Mouse (Mus musculus) right cerebral cortex, adult 18-20 months (tissue): ENCODE data around the gene Stx5a.
"Not testable (repeated sequence)": the region's sequence is repeated elsewhere in the genome, so short reads cannot be mapped to it uniquely, and the experiment has no call there.

Experiments used
- DNase-seq: peaks from one replicate; pipeline ENCODE4 v3.0.0; 2022; ENCODE audit warnings: mixed read lengths

Stx5a gene

DNA sequence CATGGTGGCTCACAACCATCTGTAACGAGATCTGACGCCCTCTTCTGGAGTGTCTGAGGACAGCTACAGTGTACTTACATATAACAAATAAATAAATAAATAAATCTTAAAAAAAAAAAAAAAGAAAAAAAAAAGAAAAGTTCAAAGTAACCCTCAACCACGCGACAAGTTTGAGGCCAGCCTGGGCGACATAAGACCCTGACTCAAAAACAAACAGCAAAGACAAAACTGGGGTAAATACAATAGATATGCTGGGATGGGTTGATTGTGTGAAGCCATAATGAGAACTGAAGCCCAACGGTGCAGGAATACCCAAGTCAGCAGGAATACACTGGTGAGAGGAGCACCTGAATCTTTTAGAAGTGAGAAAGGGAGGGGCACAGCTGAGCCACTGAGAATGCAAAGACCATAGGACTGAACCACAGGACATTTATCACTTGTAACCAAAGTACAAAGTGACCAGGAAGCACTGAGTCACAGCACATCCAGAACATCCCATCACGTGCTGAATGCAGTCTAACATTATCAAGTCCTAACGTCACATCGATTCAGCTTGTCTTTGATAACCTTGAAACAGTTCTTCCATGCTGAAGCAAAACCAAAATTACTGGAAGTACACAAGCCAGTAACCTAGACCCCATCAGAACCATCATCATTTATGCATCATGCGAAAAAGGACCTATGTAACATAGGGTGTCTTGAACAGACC is 24.3 kb upstream of the Stx5a start:
- DNase-seq: no peak

GRCm38 (mm10) chr19:8718357-8718756 is 22.9 kb upstream of the Stx5a start:
- DNase-seq: no peak

DNA sequence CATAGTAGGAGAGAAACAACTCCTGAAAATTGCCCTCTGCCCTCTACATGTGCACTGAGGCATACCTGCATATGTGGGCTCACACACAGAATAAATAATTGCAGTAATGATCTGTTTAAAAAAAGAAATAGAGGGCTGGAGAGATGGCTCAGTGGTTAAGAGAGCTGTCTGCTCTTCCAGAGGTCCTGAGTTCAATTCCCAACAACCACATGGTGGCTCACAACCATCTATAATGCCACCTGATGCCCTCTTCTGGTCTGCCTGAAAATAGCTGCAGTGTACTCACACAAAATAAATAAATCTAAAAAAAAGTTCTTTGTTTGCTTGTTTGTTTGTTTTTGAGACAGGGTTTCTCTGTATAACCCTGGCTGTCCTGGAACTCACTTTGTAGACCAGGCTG is 22.2 kb upstream of the Stx5a start:
- DNase-seq: not testable (repeated sequence)

DNA sequence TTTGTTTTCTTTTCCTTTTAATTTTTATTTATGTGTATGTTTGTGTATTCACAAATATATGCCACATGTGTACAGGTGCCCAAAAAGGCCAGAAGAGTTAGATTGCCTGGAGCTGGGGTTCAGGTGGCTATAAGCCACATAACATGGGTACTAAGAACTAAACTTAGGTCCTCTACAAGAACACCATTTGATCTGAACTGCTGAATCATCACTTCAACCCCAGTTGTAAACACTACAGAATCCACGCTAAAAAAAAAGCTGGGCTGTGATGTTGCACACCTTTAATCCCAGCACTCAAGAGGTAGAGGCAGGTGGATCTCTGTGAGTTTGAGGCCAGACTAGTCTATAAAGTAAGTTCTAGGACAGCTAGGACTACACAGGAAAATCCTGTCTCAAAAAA is 19.8 kb upstream of the Stx5a start:
- no peak for DNase-seq

GRCm38 (mm10) chr19:8722021-8722420 is 19.2 kb upstream of the Stx5a start:
- DNase-seq: no peak

GRCm38 (mm10) chr19:8722559-8722906 is 18.7 kb upstream of the Stx5a start:
- DNase-seq: no peak

DNA sequence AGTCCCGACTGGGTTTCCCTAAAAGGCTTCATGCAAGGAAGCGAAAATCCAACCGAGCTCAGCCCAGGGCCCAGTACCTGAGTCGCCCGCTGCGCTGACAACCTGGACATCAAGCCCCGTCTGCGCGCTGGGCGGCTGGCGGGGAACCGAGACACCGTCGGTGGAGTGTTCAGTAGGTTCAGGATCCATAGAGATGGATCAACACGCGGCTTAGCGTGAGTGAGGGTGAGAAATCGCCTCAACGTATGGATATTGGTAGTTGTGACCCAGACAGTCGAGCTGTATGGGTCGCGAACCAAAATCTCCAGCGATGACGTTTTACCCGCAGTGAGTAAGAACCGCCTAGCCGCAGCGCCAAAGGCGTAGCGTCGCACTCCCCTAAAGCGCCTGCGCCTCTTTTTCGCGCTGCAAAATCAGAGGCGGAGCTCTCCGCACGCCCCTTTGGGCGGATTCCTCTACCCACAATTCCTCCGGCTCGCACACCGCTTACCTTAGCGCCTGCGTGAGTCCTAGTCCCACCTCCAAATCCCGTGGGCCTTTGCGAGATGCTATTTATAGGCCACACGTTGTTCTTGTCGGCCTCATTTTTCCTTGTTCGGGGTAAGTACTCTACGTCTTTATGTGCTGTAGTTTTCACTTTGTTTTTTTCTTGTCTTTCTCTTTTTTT is 18.2 kb upstream of the Stx5a start, which contains the start of gene Slc3a2:
TSS of gene Slc3a2 (minus strand) at position 463 of the 667 bp plus-strand sequence.
- DNase-seq: peak; percentile 98

DNA sequence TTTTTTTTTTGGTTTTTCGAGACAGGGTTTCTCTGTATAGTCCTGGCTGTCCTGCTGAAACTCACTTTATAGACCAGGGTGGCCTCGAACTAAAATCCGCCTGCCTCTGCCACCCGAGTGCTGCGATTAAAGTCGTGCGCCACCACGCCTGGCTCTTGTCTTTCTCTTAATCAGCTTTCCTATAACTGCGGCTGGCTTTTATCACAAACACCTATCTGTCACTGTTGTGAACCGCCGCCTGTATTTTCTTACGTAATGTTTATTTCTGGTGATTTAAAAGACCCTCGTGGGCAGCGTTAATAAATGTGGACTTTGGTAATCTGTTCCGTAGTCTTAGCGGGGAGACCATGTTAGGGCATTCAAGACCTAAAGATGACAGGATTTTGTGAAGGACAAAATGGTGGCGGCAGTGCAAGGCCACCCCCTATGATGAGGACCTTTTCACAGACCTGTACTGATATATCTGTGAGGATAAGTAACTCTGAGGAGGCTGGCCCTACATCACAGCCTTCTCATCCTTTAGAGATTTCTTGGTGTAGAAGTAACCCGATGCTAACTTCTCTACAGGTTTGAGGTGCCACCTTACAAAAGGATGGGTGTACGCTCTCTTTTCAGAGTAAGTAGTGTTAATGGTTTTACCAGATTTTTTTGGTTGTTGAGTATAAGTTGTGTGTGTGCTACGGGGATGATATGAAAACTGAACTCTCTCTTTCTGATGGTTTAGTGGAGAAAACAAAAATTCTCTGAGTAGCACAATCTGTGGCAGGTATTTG is 17.5 kb upstream of the Stx5a start:
- no peak for DNase-seq

- no peak for DNase-seq
Observed at GRCm38 (mm10) chr19:8724392-8724791, 16.8 kb upstream of the Stx5a start.

DNA sequence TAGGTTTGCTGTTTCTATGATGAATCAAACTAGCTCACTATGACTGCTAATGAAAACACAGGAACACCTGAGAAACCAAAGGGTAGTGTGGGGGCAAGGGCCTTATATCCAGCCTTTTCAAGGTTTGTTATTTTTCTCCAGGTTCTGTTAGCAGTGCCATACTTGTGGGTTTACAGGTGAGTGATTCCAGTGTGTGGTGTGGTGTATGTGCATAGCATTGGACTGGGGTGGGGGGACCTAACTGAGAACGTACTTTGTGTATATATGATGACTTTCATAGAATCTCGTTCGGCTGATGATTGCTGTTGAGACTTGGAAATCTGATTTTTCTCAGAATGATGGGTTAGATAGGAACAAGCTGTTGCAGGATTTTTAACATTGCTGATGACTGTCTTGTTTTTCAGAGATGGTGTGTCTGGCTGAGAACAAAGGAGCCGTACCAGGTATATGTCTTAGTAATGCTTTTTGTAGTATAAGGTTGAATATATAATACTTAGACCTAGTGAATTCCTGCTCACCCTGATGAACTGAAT is 16.1 kb upstream of the Stx5a start:
- no peak for DNase-seq

GRCm38 (mm10) chr19:8726609-8727390 is 14.4 kb upstream of the Stx5a start:
- DNase-seq: no peak

DNA sequence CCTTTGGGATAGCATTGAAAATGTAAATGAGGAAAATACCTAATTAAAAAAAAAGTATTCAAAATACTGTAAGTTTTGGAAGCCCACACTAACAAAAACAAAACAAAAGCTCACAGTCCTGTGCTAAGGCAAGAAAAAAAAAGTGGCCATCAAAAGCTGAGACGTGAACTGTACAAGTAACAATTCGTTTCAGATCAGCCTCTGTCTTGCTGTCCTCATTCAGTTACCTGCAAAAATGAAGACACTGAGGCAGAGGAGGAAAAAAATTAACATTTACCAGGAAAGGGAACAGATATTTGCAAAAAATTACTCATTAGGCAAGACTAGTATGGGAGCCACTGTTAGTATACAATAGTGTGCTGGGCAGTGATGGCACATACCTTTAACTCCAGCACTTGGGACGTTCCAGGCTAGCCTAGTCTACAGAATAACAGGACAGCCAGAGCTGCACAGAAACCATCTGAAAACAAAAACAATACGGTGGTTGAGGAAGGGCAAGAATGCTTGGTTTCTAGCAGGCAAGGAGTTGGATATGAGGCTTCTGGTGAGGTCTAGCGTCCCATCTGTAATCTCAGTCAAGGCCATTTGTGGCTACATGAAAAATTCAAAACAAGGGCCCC is 13.6 kb upstream of the Stx5a start:
- DNase-seq: no peak

DNA sequence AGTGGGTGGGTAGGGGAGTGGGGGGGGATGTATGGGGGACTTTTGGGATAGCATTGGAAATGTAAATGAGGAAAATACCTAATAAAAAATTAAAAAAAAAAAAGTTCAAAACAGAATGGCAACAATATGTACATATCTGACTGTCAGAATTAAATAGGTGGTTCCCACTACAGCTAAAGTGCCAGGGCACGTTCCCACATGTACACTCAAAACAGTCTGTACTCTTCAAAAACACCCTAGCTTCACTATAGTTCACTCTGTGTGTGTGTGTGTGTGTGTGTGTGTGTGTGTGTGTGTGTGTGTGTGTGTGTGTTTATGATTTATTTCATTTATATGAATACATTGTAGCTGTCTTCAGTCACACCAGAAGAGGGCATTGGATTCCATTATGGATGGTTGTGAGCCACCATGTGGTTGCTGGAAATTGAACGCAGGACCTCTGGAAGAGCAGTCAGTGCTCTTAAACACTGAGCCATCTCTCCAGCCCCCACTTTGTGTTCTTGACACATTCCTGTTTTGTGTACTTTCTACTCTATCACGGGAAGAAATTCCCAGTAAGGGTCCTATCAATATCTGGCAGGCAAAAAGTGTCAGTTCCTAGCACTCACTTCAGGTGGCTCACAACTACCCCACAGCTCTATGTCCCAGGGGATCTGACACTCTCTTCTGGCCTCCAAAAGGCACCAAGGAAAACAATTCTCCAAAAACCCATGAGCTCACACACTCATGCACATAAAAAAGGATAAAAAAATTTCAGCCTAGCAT is 12.7 kb upstream of the Stx5a start:
- DNase-seq: not testable (repeated sequence)

DNA sequence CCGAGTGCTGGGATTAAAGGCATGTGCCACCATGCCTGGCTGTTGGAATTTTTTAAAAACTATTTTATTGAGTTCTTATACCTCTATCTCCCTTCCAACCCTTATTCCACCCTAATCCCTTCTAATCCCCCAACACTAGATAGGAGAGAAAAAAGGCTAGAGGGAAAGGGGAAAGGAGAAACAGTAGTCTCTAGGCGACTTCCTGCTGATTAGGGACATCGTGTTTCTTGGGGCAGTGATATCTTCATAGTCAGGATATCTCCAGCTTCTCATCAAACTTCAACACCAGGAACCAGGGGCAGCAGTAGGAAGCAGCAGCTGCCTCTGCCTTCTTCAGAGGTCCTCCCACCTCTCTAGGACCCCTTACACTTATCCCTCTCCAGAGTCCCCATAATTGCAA is 6.9 kb upstream of the Stx5a start:
- no peak for DNase-seq

GRCm38 (mm10) chr19:8735389-8736159 is 5.6 kb upstream of the Stx5a start, which contains the start of gene Wdr74:
Gene Wdr74, plus strand, starts transcription at chr19:8735827.
- DNase-seq: peak; percentile 94

GRCm38 (mm10) chr19:8736160-8736467 is 5.1 kb upstream of the Stx5a start:
- DNase-seq: no peak

- no peak for DNase-seq
Observed at GRCm38 (mm10) chr19:8738911-8739310, 2.3 kb upstream of the Stx5a start.

DNA sequence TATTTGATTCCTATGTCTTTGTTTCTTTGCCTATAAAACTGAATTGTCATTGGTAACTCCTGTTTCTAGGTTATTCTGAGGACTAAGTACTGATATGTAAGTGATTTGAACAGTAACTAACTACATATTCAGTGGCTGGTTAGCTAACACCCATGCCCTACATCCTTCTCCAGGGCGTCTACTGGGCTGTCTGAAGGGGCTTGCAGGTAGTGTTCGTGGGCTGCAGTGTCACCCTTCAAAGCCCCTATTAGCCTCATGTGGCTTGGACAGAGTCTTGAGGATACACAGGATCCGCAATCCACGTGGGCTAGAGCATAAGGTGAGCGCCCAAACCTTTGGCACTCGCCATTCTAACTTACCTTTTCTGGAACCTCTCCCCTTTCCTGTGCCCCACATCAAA is 1.6 kb upstream of the Stx5a start:
- DNase-seq: no peak

DNA sequence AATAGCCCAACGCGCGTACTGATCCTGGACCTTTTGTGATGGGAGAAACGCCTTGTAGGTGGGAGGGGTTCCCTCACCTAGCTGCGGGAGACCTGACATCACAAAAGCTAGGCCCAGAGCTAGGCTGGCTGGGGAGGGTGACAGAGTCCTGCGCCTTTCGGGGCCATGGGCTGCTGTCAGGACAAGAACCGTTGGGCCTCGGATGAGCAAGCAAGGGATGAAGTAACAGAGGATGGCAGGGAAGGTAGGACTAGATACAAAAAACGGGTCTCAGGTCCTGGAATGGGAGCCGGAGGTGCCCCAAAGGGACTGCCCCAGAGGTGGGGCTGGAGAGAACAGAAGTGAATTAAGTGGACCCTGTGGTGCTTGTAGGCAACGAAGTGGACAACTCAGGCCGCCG is 610 bp upstream of the Stx5a start, which contains the start of gene 1700092M07Rik:
TSS of gene 1700092M07Rik (plus strand) at position 116 of the 400 bp plus-strand sequence.
- no peak for DNase-seq

GRCm38 (mm10) chr19:8742176-8742575 is 963 bp downstream of the Stx5a start:
- no peak for DNase-seq

DNA sequence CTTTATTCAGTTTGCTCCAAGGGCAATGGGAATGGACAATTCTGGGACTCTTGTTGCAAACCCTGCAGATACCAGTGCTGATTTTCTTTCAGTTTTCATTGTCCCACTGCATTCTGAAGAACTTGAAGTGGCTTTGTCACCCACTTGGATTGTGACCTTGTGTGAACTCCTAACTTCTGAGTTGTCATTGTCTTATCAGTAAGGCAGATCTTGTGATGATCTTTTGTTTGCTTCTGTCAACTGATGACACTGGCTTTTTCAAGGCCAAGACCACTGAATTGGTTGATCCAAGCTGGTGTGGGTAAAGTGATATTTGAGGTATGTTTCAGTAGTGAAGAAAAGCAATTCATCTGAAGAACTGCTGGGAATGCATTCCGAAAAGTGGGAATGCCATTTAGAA is 4.2 kb downstream of the Stx5a start:
- DNase-seq: no peak
